Mouse (Mus musculus) ES-CJ7 (cell line): ENCODE data around the gene Cbfa2t2.

Source experiments
- DNase-seq: peaks from one replicate; pipeline ENCODE4 v3.0.0; 2011; ENCODE audit warnings: low read depth, low spot score

Gene Cbfa2t2

DNA sequence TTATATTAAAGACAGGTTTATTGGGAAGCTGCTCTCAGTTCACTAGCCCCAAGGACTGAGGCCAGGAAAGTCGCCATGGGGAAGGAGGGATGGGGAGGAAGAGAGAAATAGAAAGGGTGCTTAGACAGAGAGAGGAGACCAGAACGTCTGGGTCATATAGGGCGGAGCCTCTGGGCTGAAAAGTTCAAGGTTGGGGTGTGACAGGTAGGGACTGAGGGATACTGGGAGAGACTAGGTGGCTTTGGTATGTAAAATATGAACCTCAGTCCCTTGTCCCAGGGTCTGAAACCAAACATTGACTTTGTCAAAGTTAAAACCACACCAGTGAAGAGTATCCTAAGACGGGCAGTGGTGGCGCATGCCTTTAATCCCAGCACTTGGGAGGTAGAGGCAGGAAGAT, 30.9 kb downstream of the Cbfa2t2 start:
- peak; percentile 88 for DNase-seq

DNA sequence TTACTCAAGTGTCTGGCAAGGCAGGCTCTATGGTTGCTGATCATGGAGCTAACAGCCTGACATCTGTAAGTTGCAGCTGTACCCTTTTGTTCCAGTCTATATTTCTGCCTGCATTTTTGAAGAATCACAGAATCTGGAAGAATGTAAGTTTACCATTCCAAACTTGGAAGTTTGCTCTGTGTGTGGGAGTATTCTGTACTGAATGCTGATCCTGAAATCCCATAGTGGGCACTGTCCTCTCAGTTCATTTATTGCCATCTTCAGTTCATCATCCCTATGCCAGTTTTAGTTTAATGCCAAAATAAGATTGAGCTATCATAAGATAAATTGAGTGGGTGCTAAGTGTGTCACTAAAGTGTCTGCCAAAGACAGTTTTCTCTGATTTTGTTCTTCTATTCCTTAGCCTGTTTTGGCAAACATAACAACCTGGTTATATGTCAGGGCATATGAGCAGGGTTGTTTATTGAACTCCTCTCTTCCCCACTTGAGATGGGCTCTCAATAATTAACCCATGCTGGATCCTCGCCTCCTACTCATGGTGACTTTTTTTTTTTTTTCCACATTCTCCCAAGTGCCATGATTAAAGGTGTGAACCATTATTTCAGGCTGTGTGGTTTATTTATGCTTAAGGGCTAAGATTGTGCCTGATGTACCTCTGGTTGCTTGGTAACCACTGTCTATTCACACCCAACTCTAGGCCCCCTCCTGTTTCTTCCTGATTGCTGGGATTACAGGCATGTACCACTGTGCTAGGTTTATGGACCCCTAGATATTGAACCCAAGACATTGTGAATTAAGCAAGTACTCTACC, 38.2 kb downstream of the Cbfa2t2 start:
- no peak for DNase-seq

DNA sequence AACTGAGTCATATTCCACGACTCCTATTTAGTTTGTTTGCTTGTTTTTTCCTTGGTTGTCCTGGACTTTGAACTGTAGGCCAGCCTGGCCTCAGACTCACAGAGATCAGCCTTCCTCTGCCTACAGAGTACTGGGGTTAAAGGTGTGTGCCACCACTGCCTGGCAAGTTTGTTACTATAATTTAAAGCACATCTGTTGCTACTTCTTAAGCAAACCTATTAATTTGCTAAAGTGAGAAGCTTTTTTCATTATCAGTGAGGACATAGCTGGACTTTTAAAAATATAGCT, 38.7 kb downstream of the Cbfa2t2 start:
- DNase-seq: no peak

DNA sequence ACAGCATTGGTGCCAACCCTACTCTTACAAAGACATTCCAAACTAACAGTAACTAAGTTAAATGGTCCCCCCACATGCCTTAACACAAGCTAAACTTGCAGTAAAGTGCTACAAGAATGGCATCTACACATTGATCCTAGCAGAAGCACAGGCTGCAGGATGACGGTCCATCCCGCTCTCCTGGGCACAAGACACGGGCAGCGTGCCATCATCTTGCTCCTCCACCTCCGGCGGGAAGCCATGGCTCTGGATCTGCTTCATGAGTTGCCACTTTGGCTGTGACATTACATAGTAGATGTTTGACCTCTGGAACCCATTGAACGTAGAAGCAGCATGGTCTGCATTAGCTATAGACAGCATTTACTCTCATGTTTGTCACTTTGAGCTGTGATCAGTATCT, 39.6 kb downstream of the Cbfa2t2 start:
- DNase-seq: no peak

DNA sequence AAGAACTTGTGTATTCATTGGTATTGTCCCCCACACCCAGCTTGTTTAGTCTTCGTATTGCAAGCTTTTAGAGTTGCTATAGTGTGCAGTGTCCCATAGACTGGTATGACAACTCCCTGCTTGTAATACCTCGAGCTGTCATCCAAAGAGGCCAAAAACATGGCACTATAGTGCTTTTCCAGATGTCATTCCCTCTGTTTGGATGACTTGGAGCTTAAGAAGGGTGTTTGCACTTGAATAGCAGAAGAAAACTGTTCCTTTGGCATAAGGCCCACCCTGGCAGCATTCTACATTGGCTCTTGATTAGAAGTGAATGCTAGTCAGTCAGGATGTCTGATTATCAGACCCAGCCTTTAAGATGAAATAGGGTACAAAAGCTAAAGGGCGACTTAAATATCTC, 40.7 kb downstream of the Cbfa2t2 start:
- no peak for DNase-seq

DNA sequence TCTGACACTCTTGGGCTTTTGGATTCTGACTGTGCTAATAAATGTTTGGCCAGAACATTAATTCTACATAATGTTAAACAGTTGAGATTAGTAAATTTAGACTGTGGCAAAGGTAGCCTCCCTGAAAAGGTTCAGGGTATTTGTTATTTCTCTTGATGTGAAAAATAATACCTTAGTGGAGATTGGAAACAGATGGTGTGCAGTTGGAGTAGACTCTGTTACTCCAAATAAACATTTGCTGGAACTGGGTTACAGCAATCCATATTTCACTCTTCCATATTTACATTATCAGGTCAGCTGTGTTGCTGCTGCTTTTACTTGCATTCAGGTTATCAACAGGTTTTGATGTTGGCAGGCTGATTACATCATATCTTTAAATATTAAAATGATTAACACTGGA, 55.5 kb downstream of the Cbfa2t2 start:
- DNase-seq: no peak

DNA sequence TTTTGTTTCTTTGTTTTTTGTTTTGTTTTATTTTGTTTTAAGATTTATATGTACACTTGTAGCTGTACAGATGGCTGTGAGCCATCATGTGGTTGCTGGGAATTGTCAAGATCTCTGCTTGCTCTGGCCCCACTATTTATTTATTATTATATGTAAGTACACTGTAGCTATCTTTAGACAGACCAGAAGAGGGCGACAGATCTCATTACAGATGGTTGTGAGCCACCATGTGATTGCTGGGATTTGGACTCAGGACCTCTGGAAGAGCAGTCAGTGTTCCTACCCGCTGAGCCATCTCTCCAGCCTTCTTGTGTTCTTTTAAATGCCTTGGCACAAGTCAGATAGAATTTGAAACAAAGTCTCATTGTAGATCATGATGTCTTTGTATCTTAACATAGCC, 57.3 kb downstream of the Cbfa2t2 start:
- peak; percentile 73 for DNase-seq

DNA sequence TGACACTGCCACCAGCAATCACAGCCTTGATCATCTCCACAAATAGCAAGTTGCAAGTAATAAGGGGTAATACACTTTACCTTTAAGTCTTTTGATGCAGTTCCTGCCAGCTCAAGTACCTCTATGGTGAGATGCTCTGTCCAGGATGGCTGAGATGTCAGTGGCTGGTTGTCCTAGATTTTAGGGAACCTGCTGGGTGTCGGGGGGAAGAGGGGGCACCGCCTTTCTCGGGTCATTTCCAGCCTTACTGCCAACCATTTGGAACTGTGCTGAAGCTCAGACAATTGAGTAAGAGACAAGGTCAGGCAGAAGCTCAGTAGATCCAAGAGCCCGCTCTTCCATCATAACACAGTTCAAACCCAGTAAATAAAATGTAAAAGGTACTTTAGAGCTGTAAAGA, 58.7 kb downstream of the Cbfa2t2 start:
- DNase-seq: no peak

DNA sequence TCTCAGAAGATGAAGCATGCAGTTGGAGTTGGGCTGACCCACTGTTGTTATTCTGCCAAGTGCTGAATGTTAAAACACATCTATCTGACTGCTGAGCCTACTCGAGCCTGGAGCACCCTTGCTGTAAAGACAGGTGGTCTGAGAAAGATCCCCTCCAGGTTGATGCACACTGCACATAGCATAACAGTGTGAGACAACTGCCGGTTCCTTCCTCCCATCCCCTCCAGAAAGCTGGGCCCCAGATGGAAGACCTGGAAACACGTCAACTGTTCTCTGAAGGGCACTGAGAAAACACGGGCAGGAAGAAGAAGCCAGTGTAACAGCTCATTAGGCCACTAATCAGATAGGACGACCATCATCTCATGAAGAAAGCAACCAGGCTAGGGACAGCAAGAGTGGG, 62.3 kb downstream of the Cbfa2t2 start:
- DNase-seq: no peak

DNA sequence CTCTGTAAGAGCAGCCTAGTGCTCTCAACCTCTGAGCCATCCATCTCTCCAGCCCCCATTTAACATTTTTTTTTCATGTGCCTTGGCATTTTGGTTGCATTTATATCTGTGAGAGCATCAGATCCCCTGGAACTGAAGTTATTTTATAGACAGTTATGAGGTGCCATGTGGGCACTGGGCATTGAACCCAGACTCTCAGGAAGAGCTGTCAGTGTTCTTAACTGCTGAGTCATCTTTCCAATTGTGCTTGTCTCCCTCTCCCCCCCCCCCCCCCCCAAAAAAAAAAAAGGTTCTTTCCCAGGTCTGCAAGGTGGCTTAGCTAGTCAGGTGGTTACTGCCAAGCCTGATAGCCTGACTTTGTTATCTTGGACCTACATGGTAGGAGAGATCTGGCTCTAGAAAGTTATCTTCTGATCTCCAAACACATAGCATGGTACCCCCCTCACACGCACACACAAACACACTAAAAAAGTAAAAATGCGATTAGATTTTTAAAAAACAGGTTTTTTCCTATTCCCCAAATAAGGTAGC, 63.5 kb downstream of the Cbfa2t2 start:
- DNase-seq: no peak

DNA sequence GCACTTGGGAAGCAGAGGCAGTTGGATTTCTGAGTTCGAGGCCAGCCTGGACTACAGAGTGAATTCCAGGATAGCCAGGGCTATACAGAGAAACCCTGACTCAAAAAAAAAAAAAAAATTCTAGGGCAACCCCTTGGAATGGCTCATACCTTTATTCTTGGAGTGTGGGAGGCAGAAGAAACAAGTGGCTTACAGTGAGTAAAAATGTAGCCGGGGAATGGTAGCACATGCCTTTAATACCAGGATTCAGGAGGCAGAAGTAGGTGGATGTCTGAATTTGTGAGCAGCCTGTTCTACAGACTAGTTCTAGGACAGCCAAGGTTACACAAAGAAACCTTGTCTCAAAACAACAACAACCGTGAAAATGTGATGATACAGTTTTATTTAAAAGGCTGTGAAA, 64.5 kb downstream of the Cbfa2t2 start:
- no peak for DNase-seq

DNA sequence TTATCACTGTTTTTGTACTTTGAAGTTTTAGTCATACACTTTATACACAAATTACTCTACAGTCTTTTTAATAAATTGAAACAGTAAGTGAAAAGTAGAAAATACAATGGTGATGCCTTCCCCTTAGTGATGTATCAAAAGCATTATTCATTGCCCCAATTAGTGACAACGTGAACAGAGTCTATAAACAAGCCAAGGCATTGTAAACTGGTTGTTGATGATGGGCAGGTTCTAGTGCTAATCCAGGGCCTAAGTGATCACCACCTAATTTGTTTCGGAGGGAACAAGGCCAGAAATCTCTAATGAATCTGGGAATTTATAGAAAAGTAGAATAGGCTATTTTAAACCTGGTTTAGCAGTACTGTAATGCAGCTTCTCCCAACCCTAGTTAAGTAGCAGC, 70.8 kb downstream of the Cbfa2t2 start:
- DNase-seq: no peak

DNA sequence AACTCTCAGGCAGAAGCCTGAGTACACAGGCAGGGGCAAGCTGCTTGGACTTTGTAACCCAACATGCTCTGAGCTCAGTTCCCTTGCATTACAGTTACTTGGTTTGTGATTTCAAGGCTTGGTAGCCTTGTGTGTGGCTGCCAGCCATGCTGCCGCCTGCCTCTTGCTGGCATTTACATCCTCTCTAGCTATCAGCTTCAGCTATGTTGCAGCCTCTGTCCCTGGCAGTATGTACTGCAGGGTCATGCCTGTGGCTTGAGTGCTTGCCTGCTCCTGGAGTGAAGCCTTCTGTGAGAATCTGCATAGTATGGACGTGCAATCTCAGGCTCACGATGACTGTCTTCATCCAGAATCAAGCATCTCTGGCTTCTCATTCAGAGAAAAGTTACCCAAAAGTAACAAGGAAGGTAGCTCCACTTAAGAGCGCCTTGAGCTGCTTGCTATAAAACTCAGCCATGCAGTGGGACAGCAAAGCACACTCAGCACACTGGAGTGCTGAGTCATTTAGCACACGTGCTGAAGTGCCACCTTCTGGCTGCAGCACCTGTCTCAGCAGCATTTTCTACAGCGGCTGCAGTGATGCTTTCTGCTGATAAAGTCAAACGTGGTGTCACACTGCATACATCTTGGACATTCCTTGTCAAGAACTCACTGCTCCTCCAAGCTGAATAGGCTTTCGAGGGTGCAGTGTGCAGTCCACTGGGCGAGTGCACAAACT, 71.4 kb downstream of the Cbfa2t2 start:
- DNase-seq: peak; percentile 54

DNA sequence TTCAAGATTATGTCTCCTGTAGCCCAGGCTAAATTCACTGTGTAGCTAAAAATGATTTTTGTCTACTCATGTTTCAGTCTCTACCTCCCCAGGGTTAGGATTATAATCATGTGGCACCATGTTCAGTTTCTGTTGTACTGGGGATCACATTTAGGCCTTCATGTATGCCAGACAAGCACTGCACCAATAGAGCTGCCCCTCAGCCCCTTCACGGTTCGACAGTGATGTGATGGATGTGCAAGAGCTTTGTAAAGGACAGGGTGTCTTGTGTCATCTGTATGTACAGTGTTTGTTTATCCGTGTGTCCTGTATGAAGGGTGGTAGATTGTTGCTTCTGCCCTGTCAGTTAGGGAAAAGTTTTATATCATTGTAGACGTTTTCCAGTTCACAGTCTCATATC, 72.2 kb downstream of the Cbfa2t2 start:
- no peak for DNase-seq

DNA sequence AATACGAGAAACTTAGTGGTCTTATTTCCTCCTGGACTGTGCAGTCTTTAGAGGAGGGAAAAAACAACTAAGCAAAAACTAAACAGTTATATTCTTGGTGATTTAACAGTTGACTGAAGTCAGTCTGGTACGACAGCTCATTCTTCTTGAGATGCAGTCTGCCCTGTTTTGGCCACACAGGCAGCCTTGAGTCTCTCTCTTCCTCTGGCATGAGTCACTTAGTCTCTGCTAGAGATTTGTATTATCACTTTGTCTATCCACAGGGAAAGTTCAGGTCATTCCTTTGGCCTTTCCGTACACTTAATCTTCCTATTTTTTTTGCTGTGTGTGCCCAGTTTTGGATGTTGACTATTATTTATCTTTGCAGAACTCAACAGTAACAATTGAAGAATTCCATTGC, 73.9 kb downstream of the Cbfa2t2 start:
- no peak for DNase-seq

DNA sequence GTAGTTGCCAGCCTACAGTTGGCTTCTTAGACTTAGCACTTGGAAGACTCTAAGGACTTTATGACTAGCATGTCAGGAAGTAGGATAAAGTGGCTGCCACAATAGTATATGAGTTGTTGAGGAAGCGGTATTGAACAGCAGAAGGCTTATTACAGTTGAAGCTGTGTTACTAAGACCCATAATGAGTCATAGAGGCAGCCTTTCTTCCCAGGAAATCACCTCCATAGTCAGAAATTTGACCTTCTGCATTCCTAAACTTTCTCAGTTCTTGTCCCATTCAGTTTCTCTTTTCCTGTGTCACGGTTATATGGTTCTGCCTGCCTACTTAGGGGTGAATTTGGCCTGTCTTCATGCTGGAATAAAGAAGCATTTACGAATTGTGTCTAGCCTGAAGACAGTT, 80.7 kb downstream of the Cbfa2t2 start:
- DNase-seq: no peak

DNA sequence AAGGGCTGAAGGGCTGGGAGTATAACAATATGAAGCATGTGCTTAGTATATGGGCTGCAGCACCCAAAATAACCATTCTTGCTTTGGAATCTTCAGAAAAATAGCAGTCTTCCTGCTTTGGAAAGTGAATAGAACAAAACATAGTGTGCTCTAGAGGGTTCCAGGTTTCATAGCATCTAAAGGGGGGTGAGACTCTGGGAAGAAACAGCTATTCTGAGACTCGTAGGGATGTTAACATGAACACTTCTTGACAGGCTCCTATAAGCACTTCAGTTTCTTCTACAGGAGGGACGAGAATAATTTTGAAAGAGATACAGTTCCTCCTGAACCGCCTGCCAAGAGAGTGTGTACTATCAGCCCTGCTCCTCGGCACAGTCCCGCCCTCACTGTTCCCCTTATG, 81.1 kb downstream of the Cbfa2t2 start:
- no peak for DNase-seq

DNA sequence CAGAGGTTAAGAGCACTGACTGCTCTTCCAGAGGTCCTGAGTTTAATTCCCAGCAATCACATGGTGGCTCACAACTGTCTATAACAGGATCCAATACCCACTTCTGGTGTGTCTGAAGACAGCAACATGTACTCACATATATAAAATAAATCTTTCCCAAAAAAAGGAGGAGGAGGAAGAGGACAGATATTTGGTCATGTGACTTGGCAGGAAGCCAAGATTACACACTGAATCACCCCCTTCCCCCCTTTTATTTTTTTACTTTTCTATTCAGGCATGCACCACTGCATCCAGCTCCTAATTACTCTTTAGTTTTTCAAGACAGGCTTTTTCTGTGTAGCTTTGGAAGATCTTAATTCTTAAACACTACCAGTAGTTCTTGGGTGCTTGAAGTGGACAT, 85.2 kb downstream of the Cbfa2t2 start:
- DNase-seq: no peak

DNA sequence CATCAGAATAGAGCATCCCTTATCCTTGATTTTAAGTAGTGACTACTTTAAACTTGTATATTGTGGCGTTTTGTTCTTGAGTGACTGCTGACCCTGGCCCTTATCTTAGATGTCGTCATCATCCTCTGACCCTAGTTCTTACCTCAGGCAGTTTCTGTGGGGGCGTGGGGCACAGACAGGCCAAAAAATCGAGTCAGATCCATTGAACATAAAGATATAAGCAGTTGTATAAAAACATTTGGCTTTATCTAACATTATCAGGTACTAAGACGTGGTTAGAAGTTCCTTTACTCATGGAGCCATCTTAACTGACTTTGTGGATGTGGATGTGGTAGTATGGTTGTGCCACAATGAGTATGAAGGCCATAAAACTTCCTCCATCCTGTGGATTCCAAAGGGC, 86.1 kb downstream of the Cbfa2t2 start:
- DNase-seq: no peak

DNA sequence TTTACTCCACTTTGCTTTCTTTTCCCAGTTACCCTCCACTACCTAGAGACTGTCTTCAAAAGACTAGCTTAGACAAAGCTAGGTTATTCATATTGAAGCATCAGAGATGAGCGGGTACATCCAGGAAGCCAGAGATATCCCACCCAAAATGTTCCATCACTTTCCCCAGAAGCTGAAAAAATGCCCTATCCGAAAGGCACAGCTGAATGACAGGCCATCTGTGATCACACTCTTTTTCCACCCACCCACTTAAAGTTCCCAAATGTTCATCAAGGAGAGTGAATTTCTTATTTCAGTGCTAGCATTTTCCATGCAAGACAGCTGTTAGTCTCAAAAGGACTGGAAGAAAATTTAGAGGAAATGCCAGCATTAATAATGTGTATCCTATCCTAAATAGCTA, 89.0 kb downstream of the Cbfa2t2 start:
- DNase-seq: no peak

DNA sequence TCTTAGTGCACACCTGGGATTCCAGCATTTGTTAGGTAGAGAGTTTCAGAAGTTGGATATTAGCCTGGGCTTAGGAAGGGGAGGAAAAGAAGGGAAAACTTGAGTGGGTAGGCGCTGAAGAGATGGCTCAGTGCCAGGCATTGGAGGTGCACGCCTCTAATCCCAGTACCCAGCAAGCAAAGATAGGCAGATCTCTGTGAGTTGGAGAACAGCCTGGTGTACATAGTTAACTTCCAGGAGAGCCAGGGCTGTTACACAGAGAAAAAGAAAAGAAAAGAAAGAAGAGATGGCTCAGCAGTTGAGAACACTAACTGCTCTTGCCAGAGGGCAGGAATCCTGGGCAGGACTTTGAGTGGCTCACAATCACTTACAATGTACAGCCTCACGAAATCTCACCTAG, 90.2 kb downstream of the Cbfa2t2 start:
- no peak for DNase-seq

DNA sequence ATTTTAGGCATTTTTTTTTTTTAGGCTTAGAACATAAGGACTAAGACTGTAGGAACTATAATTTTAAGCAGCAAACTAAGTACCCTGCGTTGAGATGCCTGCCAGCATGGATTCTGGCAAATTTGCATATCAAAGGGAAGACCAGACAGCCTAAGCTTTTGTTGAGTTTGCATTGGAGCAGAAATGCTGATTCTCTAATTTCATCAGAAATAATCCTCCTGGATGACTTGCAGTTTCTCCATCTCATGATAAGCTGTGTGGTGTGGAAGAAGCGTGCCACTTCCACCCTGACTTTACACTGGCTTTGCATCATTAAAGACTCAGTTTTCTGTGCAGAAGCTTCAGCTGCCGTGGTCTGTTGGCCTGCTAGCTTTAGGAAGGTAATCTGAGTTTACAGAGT, 96.6 kb downstream of the Cbfa2t2 start:
- DNase-seq: no peak

DNA sequence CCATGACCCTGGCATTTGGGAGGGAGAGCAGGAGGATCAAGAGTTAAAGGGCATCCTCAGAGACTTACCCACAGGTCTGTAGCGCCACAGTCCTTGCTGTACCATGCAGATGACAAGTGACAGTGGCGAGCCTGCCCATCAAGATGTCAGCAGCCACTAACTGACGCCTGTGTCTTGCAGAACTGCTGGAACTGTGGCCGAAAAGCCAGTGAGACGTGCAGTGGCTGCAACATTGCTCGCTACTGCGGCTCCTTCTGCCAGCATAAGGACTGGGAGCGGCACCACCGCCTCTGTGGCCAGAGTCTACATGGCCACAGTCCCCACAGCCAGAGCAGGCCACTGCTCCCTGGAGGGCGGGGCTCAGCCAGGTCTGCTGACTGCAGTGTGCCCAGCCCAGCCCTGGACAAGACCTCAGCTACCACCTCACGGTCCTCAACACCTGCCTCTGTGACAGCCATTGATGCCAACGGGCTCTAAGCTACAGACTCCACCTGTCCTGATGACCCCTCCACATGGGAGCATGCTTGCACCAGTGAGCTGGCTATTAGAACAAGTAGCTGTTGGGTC, 98.5 kb downstream of the Cbfa2t2 start:
- DNase-seq: no peak
